Mouse (Mus musculus): ENCODE data around the gene P3h4. TPM values are rescaled to one million over a fixed set of nuclear protein-coding genes. Genes with fewer than 3 reads are reported as not detected.
A peak's percentile ranks its signal among the peaks of the same experiment; 100 is the strongest.
"Not testable (repeated sequence)": the region's sequence is repeated elsewhere in the genome, so short reads cannot be mapped to it uniquely, and the experiment has no call there.

The P3h4 gene
- total RNA-seq, 2 experiments from 2014 or later, result 28.0 to 30.0 TPM

DNA sequence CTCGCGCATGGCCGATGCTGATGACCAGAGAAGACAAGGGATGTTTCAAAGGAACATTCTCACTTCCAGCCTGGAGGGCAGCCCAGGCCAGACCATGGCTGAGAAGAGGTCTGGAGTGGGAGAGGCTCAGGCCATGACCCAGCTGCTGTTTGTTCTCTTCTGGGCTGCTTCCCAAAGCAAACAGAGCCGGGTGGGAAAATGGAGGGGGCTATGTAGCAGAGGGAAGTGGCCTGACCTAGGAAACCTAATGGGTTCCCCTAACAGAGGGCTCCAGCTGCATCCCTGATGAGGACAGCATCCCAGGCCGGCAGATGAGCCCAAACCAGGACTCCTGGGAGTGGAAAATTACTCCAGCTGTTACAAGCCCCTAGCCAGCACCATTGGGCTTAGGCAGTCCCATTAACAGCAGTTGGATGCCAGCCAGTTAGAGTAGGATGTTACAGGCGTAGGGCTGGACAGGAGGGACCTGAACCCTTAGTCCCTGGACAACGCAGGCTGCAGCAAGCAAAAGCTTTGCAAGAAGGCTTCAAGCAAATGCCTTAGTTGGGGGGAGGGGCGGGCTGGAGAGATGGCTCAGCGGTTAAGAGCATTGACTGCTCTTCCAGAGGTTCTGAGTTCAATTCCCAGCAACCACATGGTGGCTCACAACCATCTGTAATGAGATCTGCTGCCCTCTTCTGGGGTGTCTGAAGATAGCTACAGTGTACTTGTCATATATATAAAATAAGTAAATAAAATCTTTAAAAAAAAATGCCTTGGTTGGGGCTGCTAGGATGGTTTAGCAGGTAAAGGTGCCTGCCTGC lies 23.4 kb downstream of the P3h4 start:
- DNase-seq, result peak; percentile 86

- DNase-seq, result peak; percentile 71
Measured at GRCm38 (mm10) chr11:100389931-100390445, 24.6 kb downstream of the P3h4 start.

- peak; percentile 83 for DNase-seq
Measured at GRCm38 (mm10) chr11:100388588-100388987, 26.0 kb downstream of the P3h4 start.

GRCm38 (mm10) chr11:100387589-100388375 lies 26.9 kb downstream of the P3h4 start:
- peak; percentile 86 for DNase-seq

DNA sequence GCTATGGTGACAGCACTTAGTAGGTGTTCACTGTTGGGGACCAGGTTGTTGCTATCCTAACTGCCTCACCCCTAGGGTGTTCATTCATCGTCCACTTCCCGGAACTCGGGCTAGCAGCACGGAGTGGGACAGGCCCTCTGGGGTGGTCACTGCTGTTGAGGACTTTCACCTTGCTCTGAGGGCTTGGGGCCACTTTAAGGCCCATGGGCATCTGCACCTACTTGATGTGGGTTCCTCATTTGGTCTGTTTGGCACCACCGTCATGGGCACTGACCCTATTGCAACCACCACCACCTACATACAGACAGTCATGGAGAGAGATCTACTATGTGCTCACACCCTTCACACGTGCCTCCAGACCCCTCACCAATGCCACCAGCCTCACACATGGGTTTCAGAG lies 27.5 kb downstream of the P3h4 start:
- DNase-seq, result no peak

DNA sequence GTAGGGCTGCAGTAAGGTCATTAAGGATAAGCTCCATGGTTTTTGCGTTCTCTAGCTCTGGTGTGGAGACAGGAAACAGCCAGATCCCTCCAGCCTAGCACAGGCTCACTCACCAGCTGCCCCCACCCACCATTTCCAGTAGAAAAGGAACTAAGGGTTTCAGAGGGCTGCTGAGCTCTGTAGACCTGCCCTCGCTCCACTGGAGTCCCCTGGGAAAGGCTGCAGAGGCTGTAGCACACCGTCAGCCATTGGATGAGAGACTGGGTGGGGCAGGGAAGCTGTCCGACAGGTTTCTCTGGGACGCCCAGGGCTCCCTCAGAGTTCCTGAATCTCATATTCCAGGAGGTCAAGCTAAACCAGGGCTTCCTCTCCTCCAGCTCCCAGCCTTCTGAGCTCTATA lies 28.1 kb downstream of the P3h4 start:
- DNase-seq, result no peak

GRCm38 (mm10) chr11:100385016-100385415 lies 29.6 kb downstream of the P3h4 start:
- no peak for DNase-seq

DNA sequence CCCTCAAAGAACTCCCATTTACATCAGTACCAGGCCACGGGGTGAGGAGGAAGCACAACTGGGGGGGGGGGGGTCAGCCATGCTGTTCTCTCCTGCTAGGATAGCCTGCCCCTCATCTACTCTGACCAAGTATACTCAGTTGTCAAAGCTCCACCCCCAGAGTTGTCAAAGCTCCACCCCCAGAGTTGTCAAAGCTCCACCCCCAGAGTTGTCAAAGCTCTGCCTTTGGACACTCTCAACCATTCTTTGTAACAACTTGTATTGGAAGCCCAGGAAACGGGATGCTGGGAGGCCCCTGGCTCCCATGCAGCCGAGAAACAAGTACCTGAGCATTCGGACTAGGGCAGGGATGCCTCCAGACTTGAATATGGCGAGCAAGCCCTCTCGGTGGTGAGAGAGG lies 32.0 kb downstream of the P3h4 start:
- no peak for DNase-seq

GRCm38 (mm10) chr11:100379311-100379710 lies 35.3 kb downstream of the P3h4 start:
- DNase-seq, result no peak

GRCm38 (mm10) chr11:100378446-100378845 lies 36.2 kb downstream of the P3h4 start:
- no peak for DNase-seq

- DNase-seq, result no peak
Measured at GRCm38 (mm10) chr11:100377989-100378388, 36.6 kb downstream of the P3h4 start.

DNA sequence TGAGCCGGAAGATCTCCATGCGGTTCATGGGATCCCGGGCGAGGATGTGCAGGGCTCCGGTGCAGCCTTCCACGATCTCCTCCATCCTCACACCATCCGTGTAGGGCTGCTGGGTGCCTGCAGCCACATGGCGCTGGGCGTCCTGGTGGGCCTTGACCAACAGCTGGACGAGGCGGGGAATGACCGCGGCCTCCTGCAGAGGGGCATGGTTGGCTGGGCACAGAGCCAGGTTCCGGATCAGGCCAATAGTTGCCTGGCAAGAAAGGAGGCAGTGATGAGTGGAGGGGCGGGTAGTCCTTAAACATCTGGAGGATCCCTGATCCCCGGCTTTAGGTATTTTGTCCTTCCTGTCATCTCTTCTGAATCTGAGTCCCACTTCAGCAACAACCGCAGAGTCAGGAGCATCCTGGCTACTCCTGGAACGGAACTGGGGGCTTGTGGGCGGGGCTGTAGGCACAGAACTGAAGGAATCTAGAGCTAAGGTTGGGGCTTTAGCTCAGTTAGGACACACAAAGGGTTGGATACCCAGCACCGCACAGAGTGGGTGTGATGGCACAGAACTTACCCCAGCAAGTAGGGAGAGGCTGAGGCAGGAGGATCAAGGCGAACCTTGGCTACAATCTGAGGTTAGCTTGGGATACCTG lies 37.8 kb downstream of the P3h4 start:
- DNase-seq, result no peak

DNA sequence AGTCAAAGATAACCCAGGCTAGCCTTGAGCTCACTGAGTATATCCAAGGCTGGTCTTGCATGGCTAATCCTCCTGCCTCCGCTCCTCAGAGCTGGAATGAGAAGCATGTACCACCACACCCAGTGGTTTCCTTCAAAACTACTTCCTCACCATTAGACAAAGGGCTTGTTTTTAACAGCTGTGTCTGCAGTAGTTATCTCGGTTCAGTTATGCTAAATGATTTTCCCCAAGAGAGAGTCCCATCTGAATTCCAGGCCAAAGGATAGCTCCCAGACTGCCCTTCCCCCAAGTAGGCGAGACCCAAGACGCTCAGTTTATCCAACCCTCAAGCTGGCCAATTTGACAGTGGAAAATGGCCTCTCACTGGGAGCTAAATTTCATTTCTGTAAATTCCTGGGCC lies 38.6 kb downstream of the P3h4 start:
- DNase-seq, result no peak

DNA sequence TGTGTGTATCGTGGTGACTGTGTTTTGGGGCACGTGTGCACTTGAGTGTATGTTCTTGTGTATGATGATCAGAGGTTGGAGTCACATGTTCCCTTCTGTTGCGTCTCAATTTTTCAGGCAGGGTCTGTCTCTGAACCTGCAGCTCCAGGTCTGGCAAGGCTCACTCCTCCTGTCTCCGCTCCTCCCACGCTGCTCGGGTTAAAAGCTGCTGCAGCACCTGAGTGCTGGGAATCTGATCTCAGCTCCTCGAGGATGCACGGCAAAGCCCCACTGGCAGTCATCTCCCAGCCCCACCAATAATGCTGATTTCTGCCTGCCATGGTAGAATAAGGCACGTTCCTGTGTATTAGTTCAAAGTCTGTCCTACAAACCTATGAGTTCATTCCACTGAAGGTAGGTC lies 39.5 kb downstream of the P3h4 start:
- DNase-seq, result no peak

- DNase-seq, result no peak
Measured at GRCm38 (mm10) chr11:100371981-100372558, 42.6 kb downstream of the P3h4 start.

GRCm38 (mm10) chr11:100369822-100370221 lies 44.8 kb downstream of the P3h4 start:
- DNase-seq, result no peak

DNA sequence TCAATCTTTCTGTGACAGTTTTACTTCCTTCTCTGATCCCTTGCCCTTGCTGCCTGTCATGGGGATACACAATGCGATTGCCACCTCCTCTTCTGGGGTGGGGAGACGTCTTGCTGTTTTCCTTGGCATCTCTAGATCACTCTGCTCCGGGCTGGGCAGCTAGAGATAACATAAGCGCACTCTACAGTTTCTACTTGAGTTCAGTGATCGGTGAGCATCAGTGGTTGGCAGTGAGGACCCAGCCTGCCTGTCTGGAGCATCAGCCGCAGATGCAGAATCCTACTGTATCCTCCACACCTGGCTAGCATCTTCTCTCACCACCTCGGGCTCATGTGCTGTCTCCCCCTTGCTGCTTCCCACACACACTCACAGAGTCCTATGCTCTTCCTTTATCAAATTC lies 45.5 kb downstream of the P3h4 start:
- DNase-seq, result no peak

- DNase-seq, result peak; percentile 83
Measured at GRCm38 (mm10) chr11:100362979-100363562, 51.6 kb downstream of the P3h4 start.

DNA sequence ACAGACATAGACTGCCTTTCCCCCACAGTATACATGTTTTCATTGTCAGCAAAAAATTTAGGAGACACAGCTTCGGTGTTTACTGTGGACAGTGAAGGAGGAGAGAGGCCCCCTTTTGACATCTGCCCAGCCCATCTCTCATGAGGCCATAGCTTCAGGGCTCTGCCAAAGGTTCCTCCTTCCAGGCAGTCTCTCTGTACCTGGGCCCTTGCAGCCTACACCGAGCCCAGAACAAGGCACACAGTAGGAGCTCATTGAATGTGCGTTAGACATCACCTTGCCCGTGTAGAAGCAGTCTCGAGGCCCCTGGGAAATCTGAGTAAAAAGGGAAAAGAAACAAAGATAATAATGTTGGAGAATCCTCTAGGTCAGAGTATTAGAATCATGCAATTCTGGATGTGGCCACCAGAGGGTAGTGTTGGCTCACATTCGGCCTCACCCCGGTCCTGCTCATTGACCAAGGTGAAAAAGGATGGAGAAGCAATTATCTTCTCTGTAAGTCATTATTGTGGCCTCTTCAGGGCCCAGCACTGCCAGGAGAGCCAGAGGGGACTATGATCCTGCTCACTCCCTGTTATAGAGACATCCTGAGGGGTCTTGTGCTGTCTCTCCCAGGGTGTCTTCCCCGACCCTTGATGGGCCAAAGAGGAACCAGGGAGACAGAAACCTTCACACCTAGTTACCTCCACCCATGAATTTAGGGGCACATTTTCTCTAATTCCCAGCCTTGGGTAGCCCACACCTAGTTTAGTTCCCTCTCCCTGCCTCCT lies 52.2 kb downstream of the P3h4 start:
- DNase-seq, result peak; percentile 87

- DNase-seq, result not testable (repeated sequence)
Measured at GRCm38 (mm10) chr11:100361059-100361458, 53.6 kb downstream of the P3h4 start.

- no peak for DNase-seq
Measured at GRCm38 (mm10) chr11:100360175-100360574, 54.5 kb downstream of the P3h4 start.
